Mouse (Mus musculus) lung, embryonic 15.5 days (tissue): ENCODE measurements at regions not wholly inside any gene's neighbourhood (a gene's known extent, or its start where the extent isn't known, plus 50 kb on each side); places are given as distances from the start of the nearest gene placed in this dataset.
A peak's percentile ranks its signal among the peaks of the same experiment; 100 is the strongest.

Source experiments
- ATAC-seq: fragments of 200-750 bp; cut with Nextera tagmentation; 2 replicates; pipeline ENCODE4 v1.8.0; 2017; ENCODE audit warnings: moderate number of reproducible peaks, borderline replicate concordance; ENCODE audit not compliant: low FRiP score, low TSS enrichment; ENCODE audit errors: extremely low read depth
- H3K27ac ChIP-seq: fragments of 300-500 bp; sonication (generic); 2 replicates; pipeline ENCODE4 v1.5.1; 2015; ENCODE audit warnings: moderate library complexity, mild to moderate bottlenecking, inconsistent platforms
- H3K27me3 ChIP-seq: fragments of 300-500 bp; sonication (generic); 2 replicates; pipeline ENCODE4 v1.6.1; 2015; ENCODE audit warnings: inconsistent platforms
- H3K36me3 ChIP-seq: fragments of 300-500 bp; sonication (generic); 2 replicates; pipeline ENCODE4 v1.6.1; 2015; ENCODE audit warnings: inconsistent platforms
- H3K4me1 ChIP-seq: fragments of 300-500 bp; sonication (generic); 2 replicates; pipeline ENCODE4 v1.6.1; 2015; ENCODE audit warnings: inconsistent platforms
- H3K4me2 ChIP-seq: fragments of 300-500 bp; sonication (generic); 2 replicates; pipeline ENCODE4 v1.6.1; 2015; ENCODE audit warnings: inconsistent platforms, mild to moderate bottlenecking, moderate library complexity
- H3K4me3 ChIP-seq: fragments of 300-500 bp; sonication (generic); 2 replicates; pipeline ENCODE4 v1.5.1; 2015; ENCODE audit warnings: mild to moderate bottlenecking, inconsistent platforms
- H3K9ac ChIP-seq: fragments of 300-500 bp; sonication (generic); 2 replicates; pipeline ENCODE4 v1.6.1; 2015; ENCODE audit warnings: inconsistent platforms
- H3K9me3 ChIP-seq: fragments of 300-500 bp; sonication (generic); 2 replicates; pipeline ENCODE4 v1.6.1; 2016; ENCODE audit warnings: inconsistent platforms
- WGBS: fragments of 180-500 bp; shearing (Covaris S2); methylation state at CpG from one replicate; pipeline ENCODE4 v1.1.7; 2015; 5-methylcytosine and 5-hydroxymethylcytosine counted together

DNA sequence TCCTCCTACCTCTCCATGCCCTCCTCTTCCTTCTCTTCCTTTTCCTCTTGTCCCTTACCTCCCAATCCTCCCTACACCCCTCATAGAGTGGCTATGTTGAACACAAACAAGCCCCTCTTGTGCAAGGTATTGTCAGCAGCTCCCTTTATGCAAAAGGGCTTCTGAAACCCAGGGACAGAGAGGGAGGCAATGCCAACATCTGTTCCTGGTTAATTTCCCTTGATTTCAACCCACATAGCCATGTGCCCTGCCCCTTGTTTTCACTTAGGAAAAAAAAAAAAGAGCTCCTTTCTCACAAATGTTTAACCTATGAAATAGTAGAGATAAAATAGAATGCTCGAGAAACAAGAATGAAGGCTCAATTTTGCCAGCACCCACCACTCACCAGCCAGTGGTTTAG lies 333.5 kb downstream of the Bckdhb start:
- H3K9me3 ChIP-seq = no peaks in the 10 kb centered on the region
- no peaks in the 10 kb centered on the region for H3K27me3 ChIP-seq
- 64% methylated on average over 1 of the region's 1 CpGs for WGBS
- H3K27ac ChIP-seq = no peak overlapping the region
- H3K9ac ChIP-seq = no peak overlapping the region
- H3K4me1 ChIP-seq = peaks cover 4% of the 10 kb centered on the region; the same call in 1 of the 2 replicates
- no peaks in the 10 kb centered on the region for H3K36me3 ChIP-seq
- no peak overlapping the region for H3K4me2 ChIP-seq
- no peak overlapping the region for H3K4me3 ChIP-seq
- no peak for ATAC-seq

- Histone ChIP-seq H3K4me2 (no peak overlapping the region), H3K27me3 (no peaks in the 10 kb centered on the region), H3K9ac (no peak overlapping the region), H3K36me3 (no peaks in the 10 kb centered on the region), H3K9me3 (no peaks in the 10 kb centered on the region), H3K4me1 (peaks cover 4% of the 10 kb centered on the region; the same call in 1 of the 2 replicates), H3K27ac (no peak overlapping the region), H3K4me3 (no peak overlapping the region)
- no peak for ATAC-seq
Observed at GRCm38 (mm10) chr9:84259751-84260150, 334.8 kb downstream of the Bckdhb start.

DNA sequence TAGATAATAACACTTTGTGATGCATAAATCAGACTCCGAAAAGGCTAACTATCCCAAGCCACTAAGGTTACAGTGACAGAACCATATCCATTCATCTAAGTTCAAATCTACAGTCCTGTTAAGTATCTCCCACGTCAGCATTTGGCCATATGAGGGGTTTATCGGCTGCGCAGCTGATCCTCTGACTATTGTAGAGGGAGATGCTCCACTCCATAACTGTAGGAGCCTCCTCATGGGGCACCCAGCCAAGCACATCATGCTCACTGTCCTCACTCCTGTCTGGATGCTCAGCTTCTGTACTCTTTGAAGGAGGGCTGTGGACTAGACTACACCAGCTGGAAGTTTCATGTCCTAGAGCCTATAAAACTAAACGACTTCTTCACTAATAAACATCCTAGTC lies 337.2 kb downstream of the Bckdhb start:
- WGBS = 35% methylated on average over 5 of the region's 5 CpGs
- Histone ChIP-seq H3K4me1 (peaks cover 4% of the 10 kb centered on the region; the same call in 1 of the 2 replicates), H3K4me2 (no peak overlapping the region), H3K9me3 (no peaks in the 10 kb centered on the region), H3K36me3 (no peaks in the 10 kb centered on the region), H3K27ac (no peak overlapping the region), H3K9ac (no peak overlapping the region), H3K27me3 (no peaks in the 10 kb centered on the region), H3K4me3 (no peak overlapping the region)
- ATAC-seq = no peak

- Histone ChIP-seq H3K4me1 (peaks cover 4% of the 10 kb centered on the region; the same call in 1 of the 2 replicates), H3K4me2 (no peak overlapping the region), H3K36me3 (no peaks in the 10 kb centered on the region), H3K9ac (no peak overlapping the region), H3K9me3 (no peaks in the 10 kb centered on the region), H3K27ac (no peak overlapping the region), H3K4me3 (no peak overlapping the region), H3K27me3 (no peaks in the 10 kb centered on the region)
- ATAC-seq = no peak
- WGBS = 34% methylated on average over 7 of the region's 7 CpGs
Observed at GRCm38 (mm10) chr9:84266974-84267373, 342.0 kb downstream of the Bckdhb start.

DNA sequence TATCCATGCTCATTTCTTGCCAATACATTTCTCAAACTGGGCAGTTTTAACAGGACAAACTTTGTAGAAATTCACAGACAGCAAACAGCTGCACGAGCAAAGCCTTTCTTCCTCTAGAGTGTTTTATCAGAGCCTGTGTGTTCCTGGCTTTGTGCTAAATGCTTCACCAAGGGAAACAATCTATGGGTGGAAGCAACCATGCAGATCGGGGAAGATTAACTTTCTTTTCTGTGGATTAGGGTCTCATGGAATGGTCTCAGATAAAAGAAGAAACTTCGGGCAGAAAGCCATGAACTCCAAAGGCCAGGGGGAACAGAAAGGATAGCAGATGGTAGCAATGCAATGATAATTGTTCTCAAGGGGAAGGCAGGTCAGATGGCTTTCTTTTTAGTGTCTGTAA lies 349.7 kb downstream of the Bckdhb start:
- Histone ChIP-seq H3K4me3 (no peak overlapping the region), H3K36me3 (no peaks in the 10 kb centered on the region), H3K4me1 (no peaks in the 10 kb centered on the region), H3K27ac (no peak overlapping the region), H3K9me3 (no peaks in the 10 kb centered on the region), H3K9ac (no peak overlapping the region), H3K27me3 (no peaks in the 10 kb centered on the region), H3K4me2 (no peak overlapping the region)
- no peak for ATAC-seq
- 45% methylated on average over 3 of the region's 3 CpGs for WGBS

DNA sequence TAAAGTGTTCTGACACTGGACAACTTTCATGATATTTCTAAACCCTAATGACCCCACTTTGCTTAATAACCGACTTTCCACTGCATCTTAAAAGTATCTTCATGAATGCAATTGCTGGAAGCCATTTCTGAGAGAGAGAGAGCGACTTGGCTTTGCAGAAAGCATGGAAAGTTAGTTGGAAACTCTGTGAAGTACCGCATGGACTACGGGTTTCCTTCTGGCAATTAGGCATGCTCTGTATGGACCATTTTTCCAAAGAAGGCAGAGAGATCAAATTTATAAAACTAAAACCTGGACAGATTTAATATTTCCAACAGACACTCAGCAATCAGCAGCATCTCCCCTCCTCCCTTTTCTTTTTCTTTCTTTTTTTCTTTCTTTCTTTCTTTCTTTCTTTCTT lies 353.4 kb downstream of the Bckdhb start:
- Histone ChIP-seq H3K4me3 (no peak overlapping the region), H3K9me3 (no peaks in the 10 kb centered on the region), H3K36me3 (no peaks in the 10 kb centered on the region), H3K27ac (no peak overlapping the region), H3K4me2 (no peak overlapping the region), H3K27me3 (no peaks in the 10 kb centered on the region), H3K4me1 (no peaks in the 10 kb centered on the region), H3K9ac (no peak overlapping the region)
- no peak for ATAC-seq
- WGBS = 88% methylated on average over 4 of the region's 4 CpGs

- Histone ChIP-seq H3K36me3 (no peaks in the 10 kb centered on the region), H3K27me3 (no peaks in the 10 kb centered on the region), H3K4me1 (no peaks in the 10 kb centered on the region), H3K4me2 (no peak overlapping the region), H3K4me3 (no peak overlapping the region), H3K9ac (no peak overlapping the region), H3K27ac (no peak overlapping the region), H3K9me3 (no peaks in the 10 kb centered on the region)
- WGBS = 60% methylated on average over 1 of the region's 1 CpGs
- ATAC-seq = no peak
Observed at GRCm38 (mm10) chr9:84278731-84279130, 353.8 kb downstream of the Bckdhb start.

GRCm38 (mm10) chr9:84280898-84281297 lies 356.0 kb downstream of the Bckdhb start:
- Histone ChIP-seq H3K9me3 (no peaks in the 10 kb centered on the region), H3K27me3 (no peaks in the 10 kb centered on the region), H3K9ac (no peak overlapping the region), H3K4me1 (no peaks in the 10 kb centered on the region), H3K36me3 (no peaks in the 10 kb centered on the region), H3K4me3 (no peak overlapping the region), H3K27ac (no peak overlapping the region), H3K4me2 (no peak overlapping the region)
- WGBS = 86% methylated on average over 4 of the region's 4 CpGs
- ATAC-seq = no peak

- no peak overlapping the region for H3K4me2 ChIP-seq
- peak overlapping the region; percentile 19; the same call in 1 of the 2 replicates for H3K27ac ChIP-seq
- H3K27me3 ChIP-seq = no peaks in the 10 kb centered on the region
- ATAC-seq = peak; percentile 84; the same call in 1 of the 2 replicates
- no peak overlapping the region for H3K9ac ChIP-seq
- no peak overlapping the region for H3K4me3 ChIP-seq
- H3K9me3 ChIP-seq = no peaks in the 10 kb centered on the region
- 23% methylated on average over 3 of the region's 3 CpGs for WGBS
- H3K36me3 ChIP-seq = no peaks in the 10 kb centered on the region
- no peaks in the 10 kb centered on the region for H3K4me1 ChIP-seq
Observed at GRCm38 (mm10) chr9:84281610-84282009, 356.7 kb downstream of the Bckdhb start.

DNA sequence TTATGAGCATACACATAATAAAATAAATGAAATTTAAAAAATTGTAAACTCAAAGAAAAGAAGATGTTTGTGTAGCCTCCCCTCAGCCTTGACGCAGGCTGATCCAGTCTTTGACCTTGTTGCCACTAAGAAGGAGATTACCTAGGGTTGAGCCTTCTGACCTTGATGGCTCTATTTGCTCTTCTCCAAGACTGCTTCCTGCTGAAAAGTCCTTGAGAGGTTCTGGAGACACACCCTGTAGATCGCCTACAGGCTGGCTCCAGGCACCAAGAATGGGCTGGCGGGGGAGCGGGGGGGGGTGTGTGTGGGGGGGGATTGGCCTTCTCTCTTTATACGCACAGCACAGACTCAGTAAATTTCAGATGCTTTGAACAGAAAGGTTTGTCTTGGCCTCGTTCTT lies 358.4 kb downstream of the Bckdhb start:
- 79% methylated on average over 6 of the region's 6 CpGs for WGBS
- no peak for ATAC-seq
- no peaks in the 10 kb centered on the region for H3K9me3 ChIP-seq
- no peaks in the 10 kb centered on the region for H3K4me1 ChIP-seq
- no peaks in the 10 kb centered on the region for H3K36me3 ChIP-seq
- no peak overlapping the region for H3K4me2 ChIP-seq
- H3K27ac ChIP-seq = no peak overlapping the region
- no peak overlapping the region for H3K4me3 ChIP-seq
- no peak overlapping the region for H3K9ac ChIP-seq
- no peaks in the 10 kb centered on the region for H3K27me3 ChIP-seq

DNA sequence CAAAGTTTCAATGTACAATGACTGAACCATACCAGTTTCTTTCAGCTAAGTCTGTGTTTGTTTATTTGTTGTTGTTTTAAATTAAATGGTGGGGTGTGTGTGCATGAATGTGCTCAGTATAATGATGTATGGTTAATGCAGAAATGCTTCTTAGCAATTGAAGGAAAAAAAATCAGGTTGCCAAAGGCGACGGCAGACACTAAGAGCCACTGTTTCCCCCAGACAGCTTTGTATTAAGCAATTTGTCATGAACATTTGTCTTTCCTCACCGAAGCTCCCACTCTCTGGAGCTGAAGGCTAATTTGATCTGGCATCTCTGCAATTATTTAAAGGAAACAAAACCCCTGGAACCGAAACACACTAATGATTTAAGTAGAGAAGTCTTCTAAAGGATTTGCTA lies 360.7 kb downstream of the Bckdhb start:
- no peaks in the 10 kb centered on the region for H3K9me3 ChIP-seq
- no peaks in the 10 kb centered on the region for H3K27me3 ChIP-seq
- no peak overlapping the region for H3K9ac ChIP-seq
- H3K4me3 ChIP-seq = no peak overlapping the region
- no peaks in the 10 kb centered on the region for H3K36me3 ChIP-seq
- no peak overlapping the region for H3K4me2 ChIP-seq
- no peak overlapping the region for H3K27ac ChIP-seq
- 41% methylated on average over 4 of the region's 4 CpGs for WGBS
- no peaks in the 10 kb centered on the region for H3K4me1 ChIP-seq
- no peak for ATAC-seq

DNA sequence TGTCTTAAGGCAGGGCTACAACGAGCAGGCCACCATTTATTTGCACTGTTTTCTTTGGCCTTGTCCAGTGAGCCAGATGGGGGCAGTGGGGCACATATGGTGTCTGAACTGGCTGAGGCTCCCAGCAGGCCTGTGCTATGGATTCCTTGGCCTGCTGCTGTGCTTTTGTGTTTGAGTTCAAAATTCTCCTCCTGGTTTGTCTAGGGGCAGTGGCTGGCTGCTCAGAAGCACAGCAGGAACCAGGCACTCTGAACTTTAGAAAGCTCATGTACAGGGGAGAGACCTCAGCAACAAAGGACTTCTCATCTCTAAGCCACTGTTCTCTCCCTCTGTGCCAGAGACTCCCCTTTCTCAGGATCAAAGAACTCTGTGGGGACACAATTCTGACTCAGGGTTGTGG lies 370.9 kb downstream of the Bckdhb start:
- no peak overlapping the region for H3K9ac ChIP-seq
- H3K9me3 ChIP-seq = no peaks in the 10 kb centered on the region
- no peaks in the 10 kb centered on the region for H3K4me1 ChIP-seq
- no peak overlapping the region for H3K27ac ChIP-seq
- H3K4me2 ChIP-seq = no peak overlapping the region
- no peaks in the 10 kb centered on the region for H3K27me3 ChIP-seq
- 43% methylated on average over 1 of the region's 1 CpGs for WGBS
- ATAC-seq = no peak
- no peaks in the 10 kb centered on the region for H3K36me3 ChIP-seq
- no peak overlapping the region for H3K4me3 ChIP-seq

DNA sequence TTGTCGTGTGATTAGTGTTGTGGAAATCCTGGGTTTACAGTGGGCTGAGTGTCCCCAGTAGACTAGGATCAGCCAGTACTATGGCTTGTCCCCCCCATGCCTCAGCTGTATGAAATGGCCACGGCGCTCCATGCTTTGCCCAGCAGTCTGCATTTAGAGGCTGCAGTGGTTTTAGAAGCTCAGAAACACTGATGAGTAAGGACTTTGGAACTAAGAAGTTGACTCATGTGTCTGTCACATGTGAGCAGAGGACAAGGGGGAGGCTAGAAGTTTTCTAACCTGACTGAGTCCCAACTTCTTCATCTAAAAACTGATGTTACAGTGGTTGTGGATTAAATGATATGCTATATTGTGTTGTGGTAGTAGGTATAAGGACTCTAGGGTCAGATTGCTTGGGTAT lies 371.5 kb downstream of the Bckdhb start:
- H3K4me3 ChIP-seq = no peak overlapping the region
- ATAC-seq = no peak
- 86% methylated on average over 3 of the region's 3 CpGs for WGBS
- H3K9ac ChIP-seq = no peak overlapping the region
- no peaks in the 10 kb centered on the region for H3K9me3 ChIP-seq
- H3K4me1 ChIP-seq = no peaks in the 10 kb centered on the region
- H3K27me3 ChIP-seq = no peaks in the 10 kb centered on the region
- no peaks in the 10 kb centered on the region for H3K36me3 ChIP-seq
- no peak overlapping the region for H3K27ac ChIP-seq
- no peak overlapping the region for H3K4me2 ChIP-seq
